Mouse (Mus musculus) adrenal gland, postnatal 14 days (tissue): ENCODE measurements around the gene Aqp6. TPM values are rescaled to one million over a fixed set of nuclear protein-coding genes. Genes with fewer than 3 reads are reported as not detected.

Experiments used
- DNase-seq: peaks from one replicate; pipeline ENCODE4 v3.0.0; 2021; ENCODE audit warnings: mixed read lengths
- total RNA-seq: library from RNA; stranded (reverse); gene quantifications from 2 replicates; pipeline ENCODE4 v1.2.3, GENCODE M21; 2021

Gene Aqp6
- total RNA-seq, 1 experiment from 2014 or later = not detected

DNA sequence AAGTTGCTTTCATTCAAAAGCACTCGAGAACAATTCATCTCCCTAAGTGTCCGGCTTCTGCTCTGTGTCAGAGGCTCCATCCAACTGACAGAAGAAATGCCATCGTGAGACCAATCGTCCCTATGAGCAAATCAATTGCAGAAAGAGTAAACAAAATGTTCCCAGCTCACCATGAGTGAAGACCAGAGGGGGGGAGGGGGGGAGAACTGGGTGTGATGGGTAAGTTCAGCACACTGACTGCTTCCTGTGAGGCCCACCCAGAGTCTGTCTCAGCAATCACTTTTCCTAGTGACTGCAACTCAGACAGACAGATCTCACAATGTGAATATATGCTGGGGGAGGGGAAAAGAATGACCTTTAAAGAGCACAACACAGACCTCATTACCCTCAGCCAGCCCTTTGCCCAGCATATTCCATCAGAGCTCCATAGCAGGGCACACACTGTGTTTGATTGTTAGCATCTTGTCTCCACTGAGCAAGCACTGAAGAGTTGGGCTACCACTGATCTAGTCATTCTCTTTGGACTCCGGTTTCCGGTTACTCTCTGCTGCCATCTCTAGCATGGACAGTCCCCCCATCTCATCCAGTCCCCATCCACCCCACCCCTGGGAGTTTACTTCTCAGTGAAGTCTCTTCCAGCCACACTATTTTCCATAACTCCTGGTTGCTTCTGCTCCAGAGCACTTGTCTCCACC is 48.0 kb downstream of the Aqp6 start:
- no peak for DNase-seq

DNA sequence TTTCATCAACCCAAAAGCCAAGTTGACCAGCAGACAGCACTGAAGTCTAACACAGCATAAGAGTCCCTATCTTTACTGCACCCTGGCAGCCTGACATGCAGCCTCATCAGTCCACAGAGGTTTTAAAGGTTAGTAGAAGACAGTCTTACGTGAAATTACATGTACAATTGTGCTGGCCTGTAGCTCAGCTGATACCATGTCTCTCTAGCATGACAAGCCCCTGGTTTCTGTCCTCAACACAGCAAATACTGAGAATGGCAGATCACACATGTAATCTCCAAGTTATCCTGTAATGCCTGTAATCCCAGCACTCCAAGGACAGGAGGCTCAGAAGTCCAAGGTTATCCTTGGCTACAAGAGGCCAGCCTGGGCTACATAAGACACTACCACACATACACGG is 49.1 kb downstream of the Aqp6 start:
- no peak for DNase-seq

DNA sequence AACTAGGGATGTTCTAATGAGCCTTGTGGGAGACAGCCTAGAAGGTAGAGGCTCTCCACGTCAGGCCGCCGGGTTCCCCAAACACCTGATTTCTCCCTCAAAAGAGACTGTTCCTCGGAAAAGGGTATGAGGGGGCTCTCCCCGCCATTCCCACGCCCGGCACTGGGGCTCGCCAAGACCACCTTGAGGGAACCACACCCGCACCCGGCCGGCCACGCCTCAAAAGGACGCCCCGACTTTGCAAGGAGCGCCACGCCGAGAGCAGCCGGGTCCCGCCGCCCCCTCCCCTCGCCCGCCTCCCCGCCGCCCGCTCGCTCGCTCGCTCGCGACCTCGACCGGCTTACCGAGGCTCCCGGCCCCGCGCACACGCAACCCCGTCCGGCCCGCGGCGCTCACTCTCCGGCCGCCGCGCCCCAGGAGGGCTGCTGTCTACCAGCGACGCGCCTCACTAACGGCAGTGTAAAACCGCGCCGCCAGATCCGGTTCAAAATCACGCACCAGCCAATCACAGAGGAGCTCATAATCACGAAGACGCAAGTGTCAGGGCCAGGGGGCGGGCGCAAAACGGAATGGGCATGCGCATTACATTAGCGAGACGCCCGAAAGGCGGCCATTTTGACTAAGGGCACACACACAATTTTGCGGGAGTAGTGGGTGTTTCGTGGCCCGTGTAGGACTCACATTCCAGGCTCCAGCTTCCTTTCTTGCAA is 50.1 kb downstream of the Aqp6 start, which contains the start of gene Racgap1:
Gene Racgap1 (minus strand): TSS at position 494 of the 710 bp plus-strand sequence.
- DNase-seq = peak; percentile 97

DNA sequence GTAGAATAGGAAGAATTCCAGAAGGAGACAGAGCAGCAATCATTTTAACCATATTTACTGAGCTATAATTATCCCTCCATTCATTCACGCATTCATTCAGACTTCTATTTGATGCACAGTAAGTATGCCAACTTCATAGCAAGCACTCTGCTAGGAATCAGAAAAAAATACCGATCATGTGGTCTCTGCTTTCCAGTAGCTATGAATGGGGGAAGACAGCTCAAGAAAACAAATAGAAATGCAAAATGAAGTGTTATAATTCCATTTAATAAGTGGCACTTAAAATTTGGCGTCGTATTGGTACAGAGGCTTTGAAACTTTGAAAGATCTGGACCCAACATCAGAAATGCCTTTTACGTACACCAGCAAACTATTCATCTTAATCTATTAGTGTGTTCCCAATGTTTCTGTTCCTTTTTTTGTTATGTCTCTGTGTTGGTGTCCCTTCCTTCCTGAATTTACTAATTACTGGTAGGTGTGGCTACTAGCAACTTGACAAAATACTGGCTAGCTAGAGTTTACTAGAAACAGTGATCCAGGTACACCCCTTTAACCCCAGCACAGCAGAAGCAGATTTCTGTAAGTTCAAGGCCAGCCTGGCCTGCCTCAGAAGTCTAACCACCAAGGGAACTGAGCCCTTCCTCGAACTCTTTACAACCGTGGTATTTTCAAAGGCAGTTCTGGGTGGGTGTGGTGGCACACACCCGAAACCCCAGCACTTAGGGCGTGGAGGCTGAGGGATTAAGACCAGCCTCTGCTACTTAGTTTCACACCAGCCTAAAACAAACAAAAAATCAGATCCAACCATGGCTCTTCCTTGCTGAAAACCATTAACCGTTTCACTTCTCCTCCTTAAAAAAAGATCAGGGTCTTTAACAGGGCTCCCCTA is 51.0 kb downstream of the Aqp6 start:
- DNase-seq = no peak

DNA sequence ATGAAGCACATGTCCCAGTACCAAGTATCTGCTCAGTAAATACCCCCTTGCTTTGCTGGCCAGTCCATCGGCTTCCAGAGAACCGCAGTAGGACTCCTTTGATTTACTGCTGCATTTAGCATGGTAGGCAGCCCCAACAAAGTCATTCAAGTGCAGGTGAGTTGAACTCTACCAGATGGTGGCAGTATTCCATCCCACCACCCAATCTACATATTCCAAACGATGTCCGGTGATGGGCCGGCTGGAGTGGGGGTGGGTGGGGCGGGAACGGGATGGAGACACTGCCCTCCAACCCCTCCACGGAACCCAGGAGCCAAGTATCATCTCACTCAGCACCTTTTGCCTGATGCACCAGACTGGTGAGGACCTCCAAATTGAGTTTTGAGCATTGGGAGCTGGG is 52.1 kb downstream of the Aqp6 start:
- no peak for DNase-seq

DNA sequence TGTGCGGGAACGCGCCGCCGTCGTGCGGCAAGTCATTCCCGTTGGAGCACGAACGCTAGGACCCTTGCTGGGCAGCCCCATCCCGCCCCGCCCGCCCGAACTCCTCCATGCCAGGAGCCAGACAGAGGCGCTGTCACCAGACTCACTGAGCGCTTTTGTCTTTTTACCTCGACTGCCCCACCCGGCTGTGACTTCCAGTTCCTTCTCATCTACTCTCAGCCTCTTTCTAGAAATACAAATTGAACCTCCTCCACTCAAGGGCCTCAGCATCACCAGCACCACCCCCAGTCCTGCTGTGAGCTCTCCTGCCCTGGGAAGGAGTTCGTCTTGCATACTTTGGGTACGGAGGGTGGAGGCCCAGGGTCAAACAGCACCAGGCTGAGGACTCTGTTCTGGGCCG is 52.7 kb downstream of the Aqp6 start:
- no peak for DNase-seq

Other genes with a start within 250 kb of the Aqp6 start
- 21.3 and 31.3 TPM in 2 replicates for gene Fmnl3, start 230.9 kb upstream of the Aqp6 start, total RNA-seq
- gene Tmbim6, start 208.5 kb upstream of the Aqp6 start, total RNA-seq = 571 and 598 TPM in 2 replicates
- gene Nckap5l, start 143.7 kb upstream of the Aqp6 start, total RNA-seq = 25.6 and 29.0 TPM in 2 replicates
- 3.9 and 6.8 TPM in 2 replicates for gene Bcdin3d, start 126.7 kb upstream of the Aqp6 start, total RNA-seq
- gene Faim2, start 73.2 kb upstream of the Aqp6 start, total RNA-seq = 16.3 and 17.2 TPM in 2 replicates
- gene Aqp2, start 22.3 kb upstream of the Aqp6 start, total RNA-seq = 1.4 and 1.7 TPM in 2 replicates
- gene Aqp5, start 10.6 kb upstream of the Aqp6 start, total RNA-seq = 2.1 and 2.3 TPM in 2 replicates
- 25.3 and 28.5 TPM in 2 replicates for gene Racgap1, start 50.3 kb downstream of the Aqp6 start, total RNA-seq
- 0.70 and 0.75 TPM in 2 replicates for gene Asic1, start 69.0 kb downstream of the Aqp6 start, total RNA-seq
- 40.0 and 57.6 TPM in 2 replicates for gene Smarcd1, start 100.7 kb downstream of the Aqp6 start, total RNA-seq
- gene Gm17349, start 104.1 kb downstream of the Aqp6 start, total RNA-seq = 17.6 and 18.1 TPM in 2 replicates
- gene Gpd1, start 116.1 kb downstream of the Aqp6 start, total RNA-seq = 1,539 and 1,562 TPM in 2 replicates
- 177 and 199 TPM in 2 replicates for gene Cox14, start 124.2 kb downstream of the Aqp6 start, total RNA-seq
- gene Cers5, start 171.5 kb downstream of the Aqp6 start, total RNA-seq = 40.9 and 42.7 TPM in 2 replicates